Mouse (Mus musculus): Measurements from ENCODE around the gene Kdm5b. TPM values are rescaled to one million over a fixed set of nuclear protein-coding genes. Genes with fewer than 3 reads are reported as not detected.

Gene Kdm5b
- polyA plus RNA-seq, 1 experiment from 2014 or later: 75.9 TPM

DNA sequence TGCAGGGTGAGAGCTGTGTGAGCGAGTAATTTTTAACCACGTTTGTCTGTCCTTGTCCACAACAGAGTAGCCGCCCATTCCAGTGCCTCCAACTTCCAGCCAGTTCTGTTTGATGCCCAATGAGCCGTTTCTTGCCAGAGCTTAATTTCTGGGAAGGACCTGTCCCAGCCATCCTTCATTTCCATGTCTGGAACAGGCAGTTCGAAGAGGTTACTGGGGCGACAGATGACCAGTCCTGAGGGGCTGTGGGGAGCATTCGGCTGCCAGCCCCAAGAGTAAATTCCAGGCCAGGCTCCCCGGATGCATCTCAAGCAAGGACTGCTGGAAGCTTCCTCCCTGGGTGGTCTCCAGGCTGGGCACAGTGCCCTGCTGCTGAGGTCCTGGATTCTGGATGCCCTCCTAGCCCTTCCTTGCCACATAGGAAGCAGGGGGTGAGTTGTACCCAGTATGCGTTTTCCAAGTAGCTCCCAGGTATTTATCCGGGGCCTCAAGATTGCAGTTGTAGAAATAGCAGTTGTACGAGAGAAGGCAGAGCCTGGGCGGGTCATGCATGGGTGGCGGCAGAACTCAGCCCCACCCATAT is 91.4 kb downstream of the Kdm5b start:
- H3K9ac ChIP-seq (ENCODE audit: low read depth, low read length): no peak overlapping the region
- H3K4me3 ChIP-seq (ENCODE audit: low read length): no peak overlapping the region
- H3K4me1 ChIP-seq (ENCODE audit: control insufficient read depth, insufficient read depth, low read length): peaks cover 20% of the 10 kb centered on the region
- peaks cover 19% of the 10 kb centered on the region for H3K27me3 ChIP-seq (ENCODE audit: control insufficient read depth, insufficient read depth, low read length)
- peak overlapping the region; percentile 49; the same call in 1 of the 2 replicates for H3K27ac ChIP-seq (ENCODE audit: low read depth, low read length)
- peak overlapping the region; percentile 6; the same call in 1 of the 2 replicates for H3K4me2 ChIP-seq (replicated peaks; ENCODE audit: low read depth, low read length)
- 20% methylated on average over 13 of the region's 13 CpGs for WGBS
- peak; percentile 65; the same call in 1 of the 2 replicates for ATAC-seq (ENCODE audit: low FRiP score, low TSS enrichment)
- H3K9me3 ChIP-seq (ENCODE audit: control insufficient read depth, low read length): no peaks in the 10 kb centered on the region
- no peaks in the 10 kb centered on the region for H3K36me3 ChIP-seq (ENCODE audit: control insufficient read depth, insufficient read depth, low read length)

DNA sequence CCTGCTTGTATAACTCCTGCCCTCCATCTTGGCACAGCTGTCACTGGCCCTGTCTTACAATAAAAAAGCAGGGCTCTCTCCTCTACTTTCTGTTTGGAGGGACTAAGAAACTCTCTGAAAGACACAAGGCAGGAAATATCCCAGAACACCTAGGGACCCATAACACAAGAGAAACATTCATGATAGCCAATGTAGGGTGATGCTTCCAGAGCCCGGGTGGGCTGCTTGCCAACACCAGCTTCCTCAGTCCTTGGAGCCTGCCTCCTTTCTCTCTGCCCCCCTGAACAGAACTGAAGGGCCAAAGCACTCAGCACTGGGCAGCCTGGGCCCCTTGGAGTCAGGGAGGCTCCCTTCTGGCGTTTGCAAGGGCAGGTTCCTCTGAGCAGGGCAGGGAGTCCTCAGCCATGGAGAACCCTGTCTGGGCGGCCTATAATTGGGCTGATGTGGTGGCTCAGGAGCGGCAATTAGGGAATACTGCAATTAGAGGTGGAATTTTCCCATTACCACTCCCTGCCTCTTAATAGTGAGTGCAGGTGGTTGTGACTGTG is 92.0 kb downstream of the Kdm5b start:
- H3K27me3 ChIP-seq (ENCODE audit: control insufficient read depth, insufficient read depth, low read length): peaks cover 14% of the 10 kb centered on the region
- WGBS: 22% methylated on average over 4 of the region's 4 CpGs
- H3K4me1 ChIP-seq (ENCODE audit: control insufficient read depth, insufficient read depth, low read length): peaks cover 18% of the 10 kb centered on the region
- no peaks in the 10 kb centered on the region for H3K9me3 ChIP-seq (ENCODE audit: control insufficient read depth, low read length)
- H3K27ac ChIP-seq (ENCODE audit: low read depth, low read length): no peak overlapping the region; the same call in 1 of the 2 replicates
- H3K4me3 ChIP-seq (ENCODE audit: low read length): no peak overlapping the region
- no peak overlapping the region for H3K9ac ChIP-seq (ENCODE audit: low read depth, low read length)
- no peaks in the 10 kb centered on the region for H3K36me3 ChIP-seq (ENCODE audit: control insufficient read depth, insufficient read depth, low read length)
- ATAC-seq (ENCODE audit: low FRiP score, low TSS enrichment): no peak
- no peak overlapping the region; the same call in 1 of the 2 replicates for H3K4me2 ChIP-seq (replicated peaks; ENCODE audit: low read depth, low read length)

DNA sequence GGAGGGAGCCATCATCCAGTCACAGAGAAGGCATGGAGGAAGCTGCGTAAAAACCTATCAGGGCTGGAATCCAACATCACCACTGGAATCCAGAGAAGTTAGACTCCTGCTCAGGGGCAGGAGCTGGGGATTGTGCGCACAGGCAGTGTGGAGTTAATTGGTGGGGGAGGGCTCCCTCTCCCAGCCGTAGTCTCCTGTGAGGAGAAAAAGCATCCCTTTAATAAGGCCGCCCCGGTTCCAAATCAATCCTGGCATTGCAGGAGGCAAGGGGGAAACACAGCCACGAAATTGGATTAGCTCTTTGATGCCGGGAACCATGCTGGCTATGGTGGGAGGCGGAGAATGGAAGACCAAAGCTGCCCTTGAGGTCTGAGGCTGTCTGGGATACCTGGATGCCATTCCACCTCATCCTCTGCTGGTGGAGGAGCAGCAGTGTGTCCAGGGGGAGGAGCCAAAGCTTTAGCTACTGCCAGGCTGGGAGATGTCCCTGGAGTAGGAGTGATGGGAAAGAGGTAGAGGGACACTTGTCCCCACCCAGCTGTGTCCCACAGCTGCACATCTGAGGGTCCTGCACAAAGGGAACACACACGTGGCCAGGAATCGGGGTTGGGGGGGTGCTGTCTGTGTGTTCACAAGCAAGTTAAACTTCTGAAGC is 93.8 kb downstream of the Kdm5b start:
- Histone ChIP-seq H3K4me1 (ENCODE audit: control insufficient read depth, insufficient read depth, low read length) (peaks cover 8% of the 10 kb centered on the region), H3K4me2 (replicated peaks; ENCODE audit: low read depth, low read length) (no peak overlapping the region), H3K36me3 (ENCODE audit: control insufficient read depth, insufficient read depth, low read length) (no peaks in the 10 kb centered on the region), H3K4me3 (ENCODE audit: low read length) (no peak overlapping the region), H3K9ac (ENCODE audit: low read depth, low read length) (no peak overlapping the region), H3K9me3 (ENCODE audit: control insufficient read depth, low read length) (no peaks in the 10 kb centered on the region), H3K27ac (ENCODE audit: low read depth, low read length) (no peak overlapping the region), H3K27me3 (ENCODE audit: control insufficient read depth, insufficient read depth, low read length) (no peaks in the 10 kb centered on the region; the same call in 1 of the 2 replicates)
- ATAC-seq (ENCODE audit: low FRiP score, low TSS enrichment): no peak
- 40% methylated on average over 10 of the region's 10 CpGs for WGBS

DNA sequence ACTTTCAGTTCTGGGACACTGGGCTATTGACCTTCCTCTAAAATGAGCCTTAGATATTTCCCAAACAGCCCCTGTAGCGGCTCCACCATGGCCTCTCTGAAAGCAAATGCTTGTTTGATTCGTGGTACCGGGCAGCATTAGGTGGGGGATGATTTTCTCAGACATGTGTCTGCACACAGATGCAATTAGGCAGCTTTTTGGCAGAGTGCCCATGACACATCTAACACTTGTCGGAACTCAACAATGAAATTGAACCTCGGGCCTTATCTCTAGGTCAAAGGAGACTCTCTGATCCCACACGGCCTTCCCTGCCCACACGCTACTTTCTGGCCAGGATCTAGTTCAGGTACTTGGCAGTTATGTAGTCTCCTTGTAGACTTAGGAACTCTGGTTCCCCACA is 98.9 kb downstream of the Kdm5b start:
- no peak overlapping the region for H3K9ac ChIP-seq (ENCODE audit: low read depth, low read length)
- peaks cover 3% of the 10 kb centered on the region; the same call in 1 of the 2 replicates for H3K4me1 ChIP-seq (ENCODE audit: control insufficient read depth, insufficient read depth, low read length)
- H3K4me3 ChIP-seq (ENCODE audit: low read length): no peak overlapping the region
- WGBS: 42% methylated on average over 7 of the region's 7 CpGs
- H3K36me3 ChIP-seq (ENCODE audit: control insufficient read depth, insufficient read depth, low read length): no peaks in the 10 kb centered on the region
- H3K27me3 ChIP-seq (ENCODE audit: control insufficient read depth, insufficient read depth, low read length): no peaks in the 10 kb centered on the region
- no peaks in the 10 kb centered on the region for H3K9me3 ChIP-seq (ENCODE audit: control insufficient read depth, low read length)
- H3K4me2 ChIP-seq (replicated peaks; ENCODE audit: low read depth, low read length): no peak overlapping the region
- no peak for ATAC-seq (ENCODE audit: low FRiP score, low TSS enrichment)
- no peak overlapping the region for H3K27ac ChIP-seq (ENCODE audit: low read depth, low read length)

DNA sequence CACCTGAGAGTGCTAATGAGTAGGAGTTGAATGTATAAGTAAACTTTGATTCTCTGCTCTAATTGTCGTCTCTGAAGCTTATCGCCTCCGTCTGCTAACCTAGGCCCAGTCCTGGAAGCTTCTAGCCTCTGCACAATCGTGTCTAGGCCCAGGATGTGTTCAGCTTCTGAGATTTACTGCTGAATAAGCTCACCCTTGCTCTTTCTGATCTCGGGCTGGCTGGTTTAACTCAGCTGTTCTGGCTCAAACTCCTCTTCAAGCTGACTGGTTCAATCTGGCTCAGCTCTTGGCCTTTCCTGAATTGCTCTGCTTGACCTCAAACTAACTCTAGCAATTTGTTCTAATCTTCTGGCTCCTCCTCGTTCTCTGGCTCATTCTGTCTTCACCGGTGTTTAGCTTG is 100.2 kb downstream of the Kdm5b start:
- Histone ChIP-seq H3K4me3 (ENCODE audit: low read length) (no peak overlapping the region), H3K4me2 (replicated peaks; ENCODE audit: low read depth, low read length) (no peak overlapping the region), H3K4me1 (ENCODE audit: control insufficient read depth, insufficient read depth, low read length) (peaks cover 3% of the 10 kb centered on the region; the same call in 1 of the 2 replicates), H3K9ac (ENCODE audit: low read depth, low read length) (no peak overlapping the region), H3K27me3 (ENCODE audit: control insufficient read depth, insufficient read depth, low read length) (no peaks in the 10 kb centered on the region), H3K27ac (ENCODE audit: low read depth, low read length) (no peak overlapping the region; the same call in 1 of the 2 replicates), H3K36me3 (ENCODE audit: control insufficient read depth, insufficient read depth, low read length) (no peaks in the 10 kb centered on the region), H3K9me3 (ENCODE audit: control insufficient read depth, low read length) (no peaks in the 10 kb centered on the region)
- peak; percentile 72 for ATAC-seq (ENCODE audit: low FRiP score, low TSS enrichment)
- WGBS: 22% methylated on average over 7 of the region's 7 CpGs

DNA sequence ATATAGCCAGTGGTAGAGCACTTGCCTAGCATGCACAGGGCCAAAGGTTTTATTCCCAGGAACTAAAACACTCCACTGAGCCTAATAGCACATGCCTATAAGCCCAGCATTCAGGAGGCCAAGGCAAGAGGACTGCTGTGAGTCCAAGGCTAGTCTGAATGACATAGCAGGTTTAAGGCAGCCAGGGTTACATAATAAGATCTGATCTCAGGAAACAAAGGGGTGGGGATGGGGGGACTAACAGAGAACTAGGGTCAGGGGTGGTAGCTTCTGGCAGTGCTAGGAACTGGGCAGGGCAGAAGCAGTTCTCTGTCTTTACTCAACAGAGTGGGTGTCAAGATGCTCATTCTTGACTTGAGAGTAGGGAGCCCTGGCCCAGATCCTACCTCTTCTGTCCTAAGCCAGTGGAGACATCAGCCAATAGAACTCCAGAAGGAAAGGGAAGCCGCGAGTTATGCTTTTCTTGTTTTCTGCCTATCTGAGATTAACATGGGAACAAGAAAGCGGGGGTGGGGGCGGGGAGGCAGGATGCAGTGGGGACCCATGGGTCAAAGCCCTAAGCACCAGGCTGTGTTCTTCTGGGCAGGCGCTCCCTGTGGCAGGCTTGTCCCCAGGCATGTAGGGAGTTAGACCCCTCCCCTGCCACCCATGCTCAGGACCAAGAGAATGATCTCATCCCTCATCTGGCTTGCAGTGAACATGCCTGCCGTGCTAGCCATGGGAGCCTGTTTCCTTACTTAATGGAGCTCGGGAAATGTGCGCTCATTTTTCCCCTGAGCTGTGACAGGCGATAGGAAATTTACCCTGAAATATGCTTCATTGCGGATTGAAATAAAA is 111.5 kb downstream of the Kdm5b start:
- no peak overlapping the region for H3K27ac ChIP-seq (ENCODE audit: low read depth, low read length)
- H3K36me3 ChIP-seq (ENCODE audit: control insufficient read depth, insufficient read depth, low read length): no peaks in the 10 kb centered on the region
- peaks cover 21% of the 10 kb centered on the region for H3K4me1 ChIP-seq (ENCODE audit: control insufficient read depth, insufficient read depth, low read length)
- H3K27me3 ChIP-seq (ENCODE audit: control insufficient read depth, insufficient read depth, low read length): no peaks in the 10 kb centered on the region
- H3K9me3 ChIP-seq (ENCODE audit: control insufficient read depth, low read length): no peaks in the 10 kb centered on the region
- no peak overlapping the region for H3K4me3 ChIP-seq (ENCODE audit: low read length)
- no peak overlapping the region for H3K9ac ChIP-seq (ENCODE audit: low read depth, low read length)
- 76% methylated on average over 10 of the region's 10 CpGs for WGBS
- H3K4me2 ChIP-seq (replicated peaks; ENCODE audit: low read depth, low read length): no peak overlapping the region
- ATAC-seq (ENCODE audit: low FRiP score, low TSS enrichment): no peak

DNA sequence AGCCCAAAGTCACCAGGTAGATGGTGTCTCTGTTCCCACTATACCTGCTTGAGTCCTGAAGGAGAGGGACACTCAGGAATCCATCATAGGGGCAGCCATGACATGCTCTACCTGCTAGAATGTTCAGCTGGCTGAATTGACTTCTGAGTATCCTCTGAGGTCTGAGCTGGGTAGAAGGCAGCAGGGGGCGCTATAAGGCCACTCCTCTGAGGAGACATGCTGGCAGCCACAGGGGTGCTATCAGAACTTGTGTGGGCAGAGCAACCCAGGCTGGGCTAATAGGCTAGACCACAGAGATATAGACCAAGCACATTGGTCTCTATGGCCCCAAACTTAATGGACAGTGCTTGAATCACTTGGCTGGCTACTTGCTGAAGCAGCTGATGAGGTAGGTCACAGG is 114.3 kb downstream of the Kdm5b start:
- Histone ChIP-seq H3K36me3 (ENCODE audit: control insufficient read depth, insufficient read depth, low read length) (no peaks in the 10 kb centered on the region), H3K27me3 (ENCODE audit: control insufficient read depth, insufficient read depth, low read length) (no peaks in the 10 kb centered on the region), H3K9me3 (ENCODE audit: control insufficient read depth, low read length) (no peaks in the 10 kb centered on the region), H3K4me3 (ENCODE audit: low read length) (no peak overlapping the region), H3K27ac (ENCODE audit: low read depth, low read length) (no peak overlapping the region), H3K9ac (ENCODE audit: low read depth, low read length) (no peak overlapping the region), H3K4me1 (ENCODE audit: control insufficient read depth, insufficient read depth, low read length) (peaks cover 8% of the 10 kb centered on the region; the same call in 1 of the 2 replicates), H3K4me2 (replicated peaks; ENCODE audit: low read depth, low read length) (no peak overlapping the region)
- 7% methylated on average over 1 of the region's 1 CpGs for WGBS
- ATAC-seq (ENCODE audit: low FRiP score, low TSS enrichment): no peak

DNA sequence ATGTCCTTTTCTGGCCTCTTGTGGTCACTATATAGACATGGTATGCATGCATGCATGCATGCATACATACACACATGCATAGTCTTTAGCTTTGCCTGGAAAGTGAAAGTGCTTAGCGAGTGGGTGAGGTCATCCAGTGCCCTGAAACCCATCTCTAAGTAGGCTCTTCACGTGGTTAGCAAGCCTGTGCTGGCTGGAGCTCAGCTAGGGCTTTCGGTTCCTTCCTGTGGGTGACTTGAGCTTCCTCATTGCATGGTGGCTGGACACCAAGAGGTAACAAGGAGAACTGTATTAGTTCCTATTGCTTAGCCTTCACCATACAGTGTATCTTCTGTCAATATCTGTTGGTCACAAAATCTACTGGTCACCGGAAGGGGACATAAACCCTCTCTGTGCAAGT is 119.5 kb downstream of the Kdm5b start:
- no peak for ATAC-seq (ENCODE audit: low FRiP score, low TSS enrichment)
- no peaks in the 10 kb centered on the region for H3K9me3 ChIP-seq (ENCODE audit: control insufficient read depth, low read length)
- WGBS: 83% methylated on average over 4 of the region's 4 CpGs
- no peak overlapping the region for H3K4me2 ChIP-seq (replicated peaks; ENCODE audit: low read depth, low read length)
- 0 out of 2 replicates have a peak, but pooled peaks cover 5% of the 10 kb centered on the region for H3K4me1 ChIP-seq (ENCODE audit: control insufficient read depth, insufficient read depth, low read length)
- H3K27me3 ChIP-seq (ENCODE audit: control insufficient read depth, insufficient read depth, low read length): no peaks in the 10 kb centered on the region
- H3K9ac ChIP-seq (ENCODE audit: low read depth, low read length): no peak overlapping the region
- no peak overlapping the region for H3K4me3 ChIP-seq (ENCODE audit: low read length)
- no peaks in the 10 kb centered on the region for H3K36me3 ChIP-seq (ENCODE audit: control insufficient read depth, insufficient read depth, low read length)
- no peak overlapping the region for H3K27ac ChIP-seq (ENCODE audit: low read depth, low read length)
